Mouse (Mus musculus) layer of hippocampus, postnatal 14 days (tissue): ENCODE data around the gene Lst1. TPM values are rescaled to one million over a fixed set of nuclear protein-coding genes. Genes with fewer than 3 reads are reported as not detected.

Source experiments
- microRNA-seq, 2 experiments: library from miRNA; unstranded; fragments of <30 nt; microRNA quantifications; one replicate each; pipeline ENCODE4 v1.2.0; 2021
- total RNA-seq, 2 experiments: library from RNA; stranded (reverse); gene quantifications; 2 replicates each; pipeline ENCODE4 v1.2.3; 2021

Gene Lst1
- total RNA-seq, 2 experiments from 2014 or later: 8.2 to 12.1 TPM

Small RNAs within 50 kb of the gene (microRNA-seq; reads per million reads assigned to microRNA genes)
- 0 reads per million in 2 experiments for gene Mir6973a
- 0.28 to 0.45 reads per million in 2 experiments for gene Mir6974

Other genes with a start within 250 kb of the Lst1 start
- 10 to 100 TPM; 12.5 TPM for gene Hspa1b, start 229.2 kb downstream of the Lst1 start, total RNA-seq
- not detected for gene Gm20481, start 218.5 kb downstream of the Lst1 start, total RNA-seq
- 10 to 100 TPM; 12.4 to 13.1 TPM for gene Hspa1a, start 216.3 kb downstream of the Lst1 start, total RNA-seq
- under 1 TPM; 0.38 to 0.44 TPM for gene Hspa1l, start 215.7 kb downstream of the Lst1 start, total RNA-seq
- gene Lsm2, start 206.6 kb downstream of the Lst1 start, total RNA-seq: 10 to 100 TPM; 19.4 to 25.0 TPM
- gene Vars, start 187.5 kb downstream of the Lst1 start, total RNA-seq: 10 to 100 TPM; 52.9 to 55.9 TPM
- under 1 TPM; 0.14 to 0.21 TPM for gene Vwa7, start 171.9 kb downstream of the Lst1 start, total RNA-seq
- gene Sapcd1, start 160.4 kb downstream of the Lst1 start, total RNA-seq: 1 to 10 TPM; 1.8 to 2.6 TPM
- 1 to 10 TPM in 1 of 2 experiments, under 1 TPM in 1; 0.79 to 1.9 TPM for gene Msh5, start 141.7 kb downstream of the Lst1 start, total RNA-seq
- 10 to 100 TPM; 11.7 to 14.8 TPM for gene Clic1, start 138.5 kb downstream of the Lst1 start, total RNA-seq
- gene Ddah2, start 129.4 kb downstream of the Lst1 start, total RNA-seq: 10 to 100 TPM; 26.4 to 33.1 TPM
- not detected for gene Ly6g6c, start 123.1 kb downstream of the Lst1 start, total RNA-seq
- gene Mpig6b, start 122.3 kb downstream of the Lst1 start, total RNA-seq: not detected
- gene Ly6g6e, start 111.5 kb downstream of the Lst1 start, total RNA-seq: 1 to 10 TPM; 1.6 to 1.8 TPM
- 1 to 10 TPM; 1.2 to 2.6 TPM for gene Ly6g6d, start 110.4 kb downstream of the Lst1 start, total RNA-seq
- gene Ly6g6f, start 102.8 kb downstream of the Lst1 start, total RNA-seq: not detected
- 10 to 100 TPM; 88.8 to 93.0 TPM for gene Abhd16a, start 99.2 kb downstream of the Lst1 start, total RNA-seq
- gene Ly6g5c, start 80.2 kb downstream of the Lst1 start, total RNA-seq: not detected
- gene Ly6g5b, start 73.0 kb downstream of the Lst1 start, total RNA-seq: under 1 TPM; 0.67 to 0.74 TPM
- gene Gpank1, start 67.0 kb downstream of the Lst1 start, total RNA-seq: 10 to 100 TPM; 10.2 to 13.2 TPM
- gene Csnk2b, start 66.4 kb downstream of the Lst1 start, total RNA-seq: 100 to 1,000 TPM; 174 to 179 TPM
- gene D17H6S53E, start 62.1 kb downstream of the Lst1 start, total RNA-seq: 10 to 100 TPM; 20.8 to 26.1 TPM
- gene Apom, start 56.4 kb downstream of the Lst1 start, total RNA-seq: not detected
- gene Bag6, start 53.3 kb downstream of the Lst1 start, total RNA-seq: 100 to 1,000 TPM; 289 TPM
- 100 to 1,000 TPM; 305 to 314 TPM for gene Prrc2a, start 23.5 kb downstream of the Lst1 start, total RNA-seq
- 10 to 100 TPM in 1 of 2 experiments, 1 to 10 TPM in 1; 9.9 to 10.4 TPM for gene Aif1, start 12.4 kb downstream of the Lst1 start, total RNA-seq
- 1 to 10 TPM in 1 of 2 experiments, under 1 TPM in 1; 0.55 to 1.0 TPM for gene Ltb, start 6.0 kb upstream of the Lst1 start, total RNA-seq
- gene Tnf, start 13.6 kb upstream of the Lst1 start, total RNA-seq: under 1 TPM in 1 of 2 experiments, not detected in 1; 0.31 TPM
- 1 to 10 TPM in 1 of 2 experiments, under 1 TPM in 1; 0.62 to 1.1 TPM for gene Lta, start 16.9 kb upstream of the Lst1 start, total RNA-seq
- not detected for gene Gm16181, start 32.4 kb upstream of the Lst1 start, total RNA-seq
- gene Atp6v1g2, start 45.2 kb upstream of the Lst1 start, total RNA-seq: 100 to 1,000 TPM; 485 to 488 TPM
- gene Nfkbil1, start 47.4 kb upstream of the Lst1 start, total RNA-seq: 10 to 100 TPM; 13.2 to 14.5 TPM
- gene Ddx39b, start 53.3 kb upstream of the Lst1 start, total RNA-seq: 100 to 1,000 TPM; 234 to 244 TPM
- gene H2-D1, start 74.3 kb upstream of the Lst1 start, total RNA-seq: 10 to 100 TPM; 14.5 to 14.8 TPM
- under 1 TPM; 0.21 to 0.25 TPM for gene H2-Q1, start 132.0 kb upstream of the Lst1 start, total RNA-seq
- gene H2-Q2, start 153.8 kb upstream of the Lst1 start, total RNA-seq: under 1 TPM; 0.52 to 0.74 TPM
- gene H2-Q4, start 191.2 kb upstream of the Lst1 start, total RNA-seq: 1 to 10 TPM; 1.1 to 1.8 TPM
- not detected for gene H2-Q6, start 236.4 kb upstream of the Lst1 start, total RNA-seq